Mouse (Mus musculus): Measurements from ENCODE around the gene Rprd2. TPM values are rescaled to one million over a fixed set of nuclear protein-coding genes. Genes with fewer than 3 reads are reported as not detected.
"Not testable (repeated sequence)": the region's sequence is repeated elsewhere in the genome, so short reads cannot be mapped to it uniquely, and the experiment has no call there.

Gene Rprd2
- polyA plus RNA-seq (2016; fragmentation: Nextera tagmentation; extraction: Ambion mirVana), result 21.1 and 22.3 TPM in 2 replicates

- peak within 1 kb of the TSS; percentile 91 for H3K4me3 ChIP-seq
- peaks cover 36% of the 10 kb centered on the region for H3K4me1 ChIP-seq
- H3K27ac ChIP-seq, result peak within 1 kb of the TSS; percentile 100
- no peaks in the 10 kb centered on the region for H3K9me3 ChIP-seq
- H3K36me3 ChIP-seq (replicated peaks), result peaks cover 19% of the 10 kb centered on the region
- under 1% methylated on average over 60 of the region's 60 CpGs for WGBS
- peak; percentile 82 for DNase-seq (ENCODE audit: extremely low spot score, low spot score)
- H3K27me3 ChIP-seq (ENCODE audit: poor library complexity, severe bottlenecking), result no peaks in the 10 kb centered on the region
These were observed at the start of gene Rprd2 for GRCm38 (mm10) chr3:95818571-95819288. Rprd2 (minus strand) TSS chr3:95818863.

- Histone ChIP-seq H3K27ac (no peak overlapping the region), H3K4me3 (no peak overlapping the region), H3K27me3 (ENCODE audit: poor library complexity, severe bottlenecking) (no peaks in the 10 kb centered on the region), H3K4me1 (peaks cover 19% of the 10 kb centered on the region), H3K36me3 (replicated peaks) (peaks cover 74% of the 10 kb centered on the region), H3K9me3 (no peaks in the 10 kb centered on the region)
- no peak for DNase-seq (ENCODE audit: extremely low spot score, low spot score)
- WGBS, result 94% methylated on average over 2 of the region's 2 CpGs
These were observed 48.7 kb upstream of the Rprd2 start for GRCm38 (mm10) chr3:95867408-95867807.

GRCm38 (mm10) chr3:95866071-95866470 is 47.4 kb upstream of the Rprd2 start:
- Histone ChIP-seq H3K4me1 (peaks cover 12% of the 10 kb centered on the region), H3K36me3 (replicated peaks) (peaks cover 87% of the 10 kb centered on the region), H3K27ac (no peak overlapping the region), H3K27me3 (ENCODE audit: poor library complexity, severe bottlenecking) (no peaks in the 10 kb centered on the region), H3K9me3 (no peaks in the 10 kb centered on the region), H3K4me3 (no peak overlapping the region)
- no peak for DNase-seq (ENCODE audit: extremely low spot score, low spot score)
- 97% methylated on average over 5 of the region's 5 CpGs for WGBS

- peaks cover 87% of the 10 kb centered on the region for H3K36me3 ChIP-seq (replicated peaks)
- 90% methylated on average over 20 of the region's 20 CpGs for WGBS
These were observed 46.9 kb upstream of the Rprd2 start for GRCm38 (mm10) chr3:95865571-95865970.

GRCm38 (mm10) chr3:95865050-95865449 is 46.4 kb upstream of the Rprd2 start:
- Histone ChIP-seq H3K36me3 (replicated peaks) (peaks cover 84% of the 10 kb centered on the region), H3K9me3 (no peaks in the 10 kb centered on the region), H3K27ac (no peak overlapping the region), H3K4me3 (no peak overlapping the region), H3K27me3 (ENCODE audit: poor library complexity, severe bottlenecking) (no peaks in the 10 kb centered on the region), H3K4me1 (peaks cover 1% of the 10 kb centered on the region)
- WGBS, result 96% methylated on average over 5 of the region's 5 CpGs
- DNase-seq (ENCODE audit: extremely low spot score, low spot score), result no peak

More at GRCm38 (mm10) chr3:95865571-95865970, 46.9 kb upstream of the Rprd2 start:
- H3K27me3 ChIP-seq (ENCODE audit: poor library complexity, severe bottlenecking), result no peaks in the 10 kb centered on the region
- no peak overlapping the region for H3K4me3 ChIP-seq
- no peak overlapping the region for H3K27ac ChIP-seq
- H3K4me1 ChIP-seq, result peaks cover 7% of the 10 kb centered on the region
- DNase-seq (ENCODE audit: extremely low spot score, low spot score), result no peak
- H3K9me3 ChIP-seq, result no peaks in the 10 kb centered on the region

- Histone ChIP-seq H3K36me3 (replicated peaks) (peaks cover 70% of the 10 kb centered on the region), H3K27ac (no peak overlapping the region), H3K9me3 (no peaks in the 10 kb centered on the region), H3K27me3 (ENCODE audit: poor library complexity, severe bottlenecking) (no peaks in the 10 kb centered on the region), H3K4me3 (no peak overlapping the region), H3K4me1 (no peaks in the 10 kb centered on the region)
- DNase-seq (ENCODE audit: extremely low spot score, low spot score), result no peak
- 80% methylated on average over 7 of the region's 7 CpGs for WGBS
These were observed 44.9 kb upstream of the Rprd2 start for GRCm38 (mm10) chr3:95863578-95863977.

GRCm38 (mm10) chr3:95861796-95862195 is 43.1 kb upstream of the Rprd2 start:
- peak; percentile 41 for DNase-seq (ENCODE audit: extremely low spot score, low spot score)
- 22% methylated on average over 2 of the region's 2 CpGs for WGBS
- H3K4me3 ChIP-seq, result no peak overlapping the region
- no peaks in the 10 kb centered on the region for H3K9me3 ChIP-seq
- H3K36me3 ChIP-seq (replicated peaks), result peaks cover 52% of the 10 kb centered on the region
- no peaks in the 10 kb centered on the region for H3K4me1 ChIP-seq
- H3K27me3 ChIP-seq (ENCODE audit: poor library complexity, severe bottlenecking), result no peaks in the 10 kb centered on the region
- no peak overlapping the region for H3K27ac ChIP-seq

GRCm38 (mm10) chr3:95861216-95861615 is 42.6 kb upstream of the Rprd2 start:
- DNase-seq (ENCODE audit: extremely low spot score, low spot score), result no peak
- 80% methylated on average over 10 of the region's 10 CpGs for WGBS
- Histone ChIP-seq H3K4me1 (peaks cover 2% of the 10 kb centered on the region), H3K4me3 (no peak overlapping the region), H3K36me3 (replicated peaks) (peaks cover 47% of the 10 kb centered on the region), H3K9me3 (no peaks in the 10 kb centered on the region), H3K27ac (no peak overlapping the region), H3K27me3 (ENCODE audit: poor library complexity, severe bottlenecking) (no peaks in the 10 kb centered on the region)

- Histone ChIP-seq H3K4me1 (peaks cover 6% of the 10 kb centered on the region), H3K27ac (no peak overlapping the region), H3K4me3 (no peak overlapping the region), H3K9me3 (no peaks in the 10 kb centered on the region), H3K36me3 (replicated peaks) (peaks cover 39% of the 10 kb centered on the region), H3K27me3 (ENCODE audit: poor library complexity, severe bottlenecking) (no peaks in the 10 kb centered on the region)
- no peak for DNase-seq (ENCODE audit: extremely low spot score, low spot score)
- 94% methylated on average over 3 of the region's 3 CpGs for WGBS
These were observed 41.7 kb upstream of the Rprd2 start for GRCm38 (mm10) chr3:95860323-95860722.

- H3K27ac ChIP-seq; DNase-seq (ENCODE audit: extremely low spot score, low spot score); H3K27me3 ChIP-seq (ENCODE audit: poor library complexity, severe bottlenecking); H3K4me3 ChIP-seq; H3K9me3 ChIP-seq: not testable (repeated sequence)
- 98% methylated on average over 3 of the region's 3 CpGs for WGBS
- Histone ChIP-seq H3K36me3 (replicated peaks) (peaks cover 24% of the 10 kb centered on the region), H3K4me1 (peaks cover 15% of the 10 kb centered on the region)
These were observed 39.6 kb upstream of the Rprd2 start for GRCm38 (mm10) chr3:95858278-95858677.

GRCm38 (mm10) chr3:95857050-95857449 is 38.4 kb upstream of the Rprd2 start:
- H3K9me3 ChIP-seq; DNase-seq (ENCODE audit: extremely low spot score, low spot score); H3K27ac ChIP-seq; H3K4me3 ChIP-seq; H3K27me3 ChIP-seq (ENCODE audit: poor library complexity, severe bottlenecking): not testable (repeated sequence)
- peaks cover 26% of the 10 kb centered on the region for H3K36me3 ChIP-seq (replicated peaks)
- WGBS, result 96% methylated on average over 1 of the region's 1 CpGs
- peaks cover 15% of the 10 kb centered on the region for H3K4me1 ChIP-seq

- H3K4me3 ChIP-seq, result peak overlapping the region; percentile 82
- DNase-seq (ENCODE audit: extremely low spot score, low spot score), result peak; percentile 18
- no peaks in the 10 kb centered on the region for H3K27me3 ChIP-seq (ENCODE audit: poor library complexity, severe bottlenecking)
- peaks cover 26% of the 10 kb centered on the region for H3K36me3 ChIP-seq (replicated peaks)
- no peaks in the 10 kb centered on the region for H3K9me3 ChIP-seq
- peak overlapping the region; percentile 93 for H3K27ac ChIP-seq
- H3K4me1 ChIP-seq, result peaks cover 15% of the 10 kb centered on the region
- 30% methylated on average over 7 of the region's 7 CpGs for WGBS
These were observed 37.5 kb upstream of the Rprd2 start for GRCm38 (mm10) chr3:95856115-95856514.

GRCm38 (mm10) chr3:95855502-95856089 is 36.9 kb upstream of the Rprd2 start, which contains the start of gene Prpf3:
Prpf3 (minus strand) TSS chr3:95855885.
- Histone ChIP-seq H3K4me3 (peak within 1 kb of the TSS; percentile 82), H3K9me3 (no peaks in the 10 kb centered on the region), H3K36me3 (replicated peaks) (peaks cover 31% of the 10 kb centered on the region), H3K27ac (peak within 1 kb of the TSS; percentile 93), H3K27me3 (ENCODE audit: poor library complexity, severe bottlenecking) (no peaks in the 10 kb centered on the region), H3K4me1 (peaks cover 15% of the 10 kb centered on the region)
- DNase-seq (ENCODE audit: extremely low spot score, low spot score), result peak; percentile 93
- under 1% methylated on average over 56 of the region's 56 CpGs for WGBS

Measured in forebrain, embryonic 10.5 days (tissue).